Mouse (Mus musculus) frontal cortex, postnatal 36 days (tissue): ENCODE results near the gene Olfr146.

Source experiments
- DNase-seq, 2 experiments: peaks; one replicate each; pipeline ENCODE4 v3.0.0; 2022; ENCODE audit warnings: low spot score in 2 of 2

Olfr146 gene

GRCm38 (mm10) chr9:39023277-39023676, at the start of gene Olfr146:
Gene Olfr146 (minus strand): TSS chr9:39023377.
- DNase-seq, result no peak

GRCm38 (mm10) chr9:39064851-39065250, 41.7 kb upstream of the Olfr146 start, which contains the start of gene Olfr937:
Gene Olfr937 (minus strand): TSS chr9:39064951.
- no peak for DNase-seq

GRCm38 (mm10) chr9:38999583-38999982, 23.6 kb downstream of the Olfr146 start, which contains the start of gene Olfr935:
Gene Olfr935 (minus strand): TSS chr9:38999683.
- no peak for DNase-seq

GRCm38 (mm10) chr9:38988215-38988614, 35.0 kb downstream of the Olfr146 start, which contains the start of gene Olfr934:
Gene Olfr934 (minus strand): TSS chr9:38988315.
- DNase-seq, result no peak

- DNase-seq, result no peak
These were observed 51.2 kb downstream of the Olfr146 start, which contains the start of gene Olfr933 for GRCm38 (mm10) chr9:38972013-38972412. Gene Olfr933 (plus strand): TSS chr9:38972313.
